Mouse (Mus musculus): ENCODE data around the gene Alkbh1.
"Not testable (repeated sequence)": the region's sequence is repeated elsewhere in the genome, so short reads cannot be mapped to it uniquely, and the experiment has no call there.

DNA sequence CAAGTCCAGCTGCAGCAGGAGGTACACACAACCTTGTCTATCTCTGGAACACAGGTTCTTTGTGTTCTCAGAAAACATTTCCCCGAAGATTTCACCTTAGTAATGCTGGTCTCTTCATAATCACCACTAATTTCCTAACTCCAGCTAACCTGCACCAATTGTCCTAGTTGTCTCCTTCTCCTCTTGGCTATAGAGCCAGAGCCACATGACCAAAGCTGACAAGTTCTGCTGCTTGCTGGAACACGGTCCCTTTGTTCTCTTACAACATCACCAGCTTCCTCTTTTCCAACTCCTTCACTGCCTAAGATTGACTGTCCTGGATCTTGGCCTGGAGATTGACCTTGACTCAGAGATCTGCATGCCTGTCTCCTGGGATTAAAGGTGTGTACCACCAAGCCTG lies 44.9 kb upstream of the Alkbh1 start:
- not testable (repeated sequence) for TF ChIP-seq CTCF (conservative IDR thresholded peaks at IDR 0.05; ENCODE audit: low read length); NANOG (IDR thresholded peaks at IDR 0.05; ENCODE audit: borderline replicate concordance, low read length)
